8 mouse cellular contexts compared by ENCODE assay signal in genomic region chrX:75673920-75674665, GRCm38 (mm10).
DNase-seq lines count a peak whose midpoint lies in the region; ATAC-seq lines count a peak whose summit lies in the region.

No protein-coding gene starts in this region.

- H3K4me2 ChIP-seq in hindbrain, embryonic 12.5 days (replicated peaks), result 0 out of 2 replicates have a peak overlapping the region, but pooled peaks have one; percentile 27

- WGBS in hindbrain, embryonic 12.5 days, result 10% methylated on average over 23 of the region's 23 CpGs

- DNase-seq in NIH3T3 (ENCODE audit: low read depth), result peak; percentile 97
- peak; percentile 91 to 95 for DNase-seq in cerebellum, postnatal 10 days
- DNase-seq in frontal cortex, postnatal 10 days (ENCODE audit: low spot score in 2 of 2), result peak; percentile 96 to 98
- DNase-seq in layer of hippocampus, postnatal 14 days (ENCODE audit: low spot score in 2 of 2), result peak; percentile 95 to 99
- peak; percentile 89 for DNase-seq in lung, postnatal 14 days
- DNase-seq in retina, adult 2 months (ENCODE audit: low read depth, low spot score), result peak; percentile 100
- peak; percentile 85 to 92 for DNase-seq in thymus, postnatal 36 days

- no peak overlapping the region for H3K27ac ChIP-seq in hindbrain, embryonic 12.5 days

- no peaks in the 10 kb centered on the region for H3K36me3 ChIP-seq in hindbrain, embryonic 12.5 days

- ATAC-seq in hindbrain, embryonic 12.5 days (ENCODE audit: low FRiP score), result peak; percentile 97

- peak overlapping the region; percentile 28 for H3K4me3 ChIP-seq in hindbrain, embryonic 12.5 days

- no peak overlapping the region for H3K9ac ChIP-seq in hindbrain, embryonic 12.5 days

- no peaks in the 10 kb centered on the region for H3K4me1 ChIP-seq in hindbrain, embryonic 12.5 days

- H3K27me3 ChIP-seq in hindbrain, embryonic 12.5 days, result no peaks in the 10 kb centered on the region

- H3K9me3 ChIP-seq in hindbrain, embryonic 12.5 days (replicated peaks), result 0 out of 2 replicates have a peak, but pooled peaks cover 5% of the 10 kb centered on the region
